Mouse (Mus musculus) liver, embryonic 14.5 days (tissue): ENCODE results near the gene Zbtb16. TPM values are rescaled to one million over a fixed set of nuclear protein-coding genes. Genes with fewer than 3 reads are reported as not detected.

Source experiments
- ATAC-seq: fragments of 200-750 bp; cut with Nextera tagmentation; 2 replicates; pipeline ENCODE4 v1.8.0; 2017; ENCODE audit warnings: moderate number of reproducible peaks, mild to moderate bottlenecking, moderate library complexity; ENCODE audit not compliant: insufficient read depth
- DNase-seq, 3 experiments: peaks; one replicate each; pipeline ENCODE4 v3.0.0-alpha.2; 2012 to 2013; ENCODE audit warnings: low read depth in 3 of 3, low spot score in 3 of 3
- H3K27ac ChIP-seq: fragments of 300-500 bp; sonication (generic); 2 replicates; pipeline ENCODE4 v1.5.1; 2014; ENCODE audit warnings: moderate library complexity, mild to moderate bottlenecking, control low read depth, inconsistent platforms
- H3K27me3 ChIP-seq: fragments of 300-500 bp; sonication (generic); 2 replicates; pipeline ENCODE4 v1.6.1; 2014; ENCODE audit warnings: mild to moderate bottlenecking, low read length, moderate library complexity; ENCODE audit not compliant: control insufficient read depth, insufficient read depth
- H3K36me3 ChIP-seq: fragments of 300-500 bp; sonication (generic); replicated peaks from 2 replicates; pipeline ENCODE4 v1.6.1; 2014; ENCODE audit warnings: low read depth; ENCODE audit not compliant: control insufficient read depth, insufficient read depth
- H3K4me1 ChIP-seq, 2 experiments: fragments of 200-500 bp in 1 of 2; fragments of 300-500 bp in 1 of 2; sonication (generic) in 1 of 2; replicated peaks; 2 replicates each; pipeline ENCODE4 v1.6.1; 2012 to 2014; ENCODE audit warnings: antibody characterized with exemption in 1 of 2, inconsistent platforms in 1 of 2, low read length in 1 of 2; ENCODE audit not compliant: control insufficient read depth in 2 of 2, insufficient read depth in 2 of 2
- H3K4me2 ChIP-seq: fragments of 300-500 bp; sonication (generic); 2 replicates; pipeline ENCODE4 v1.6.1; 2014; ENCODE audit warnings: low read depth, mild to moderate bottlenecking, control low read depth, moderate library complexity
- H3K4me3 ChIP-seq, 2 experiments: fragments of 200-500 bp in 1 of 2; fragments of 300-500 bp in 1 of 2; sonication (generic) in 1 of 2; 2 replicates each; pipeline ENCODE4 v1.5.1; 2012 to 2014; ENCODE audit warnings: low read depth in 2 of 2, low read length in 2 of 2, mild to moderate bottlenecking in 2 of 2, control low read depth in 1 of 2, inconsistent platforms in 1 of 2, moderate library complexity in 1 of 2; ENCODE audit not compliant: insufficient read depth in 1 of 2
- H3K9ac ChIP-seq: fragments of 300-500 bp; sonication (generic); replicated peaks from 2 replicates; pipeline ENCODE4 v1.6.1; 2014; ENCODE audit warnings: mild to moderate bottlenecking, control low read depth, moderate library complexity
- H3K9me3 ChIP-seq: fragments of 300-500 bp; sonication (generic); 2 replicates; pipeline ENCODE4 v1.6.1; 2016; ENCODE audit warnings: low read length, mixed read lengths; ENCODE audit not compliant: control insufficient read depth
- CTCF ChIP-seq: IDR thresholded peaks from 2 replicates; pipeline ENCODE4 v1.5.1; 2016; ENCODE audit warnings: antibody characterized with exemption, low read depth, control low read depth
- EP300 ChIP-seq: IDR thresholded peaks from 2 replicates; pipeline ENCODE4 v1.6.1; 2016; ENCODE audit warnings: antibody characterized with exemption, low read depth
- WGBS: fragments of 180-500 bp; shearing (Covaris S2); extraction: QIAGEN DNeasy Blood & Tissue Kit; methylation state at CpG from one replicate; pipeline ENCODE4 v1.1.7; 2014; ENCODE audit not compliant: insufficient replicate concordance; 5-methylcytosine and 5-hydroxymethylcytosine counted together
- polyA plus RNA-seq, 2 experiments: library from polyadenylated mRNA; depleted of rRNA in 1 of 2; stranded (reverse) in 1 of 2; unstranded in 1 of 2; fragments of >200 nt; fragmentation: Nextera tagmentation in 1 of 2; extraction: Ambion mirVana in 1 of 2; gene quantifications; 2 replicates each; pipeline versions ENCODE4 v1.2.1 to v1.2.3; 2012 to 2014

Gene Zbtb16
- polyA plus RNA-seq, 2 experiments: 0.26 to 0.30 TPM

DNA sequence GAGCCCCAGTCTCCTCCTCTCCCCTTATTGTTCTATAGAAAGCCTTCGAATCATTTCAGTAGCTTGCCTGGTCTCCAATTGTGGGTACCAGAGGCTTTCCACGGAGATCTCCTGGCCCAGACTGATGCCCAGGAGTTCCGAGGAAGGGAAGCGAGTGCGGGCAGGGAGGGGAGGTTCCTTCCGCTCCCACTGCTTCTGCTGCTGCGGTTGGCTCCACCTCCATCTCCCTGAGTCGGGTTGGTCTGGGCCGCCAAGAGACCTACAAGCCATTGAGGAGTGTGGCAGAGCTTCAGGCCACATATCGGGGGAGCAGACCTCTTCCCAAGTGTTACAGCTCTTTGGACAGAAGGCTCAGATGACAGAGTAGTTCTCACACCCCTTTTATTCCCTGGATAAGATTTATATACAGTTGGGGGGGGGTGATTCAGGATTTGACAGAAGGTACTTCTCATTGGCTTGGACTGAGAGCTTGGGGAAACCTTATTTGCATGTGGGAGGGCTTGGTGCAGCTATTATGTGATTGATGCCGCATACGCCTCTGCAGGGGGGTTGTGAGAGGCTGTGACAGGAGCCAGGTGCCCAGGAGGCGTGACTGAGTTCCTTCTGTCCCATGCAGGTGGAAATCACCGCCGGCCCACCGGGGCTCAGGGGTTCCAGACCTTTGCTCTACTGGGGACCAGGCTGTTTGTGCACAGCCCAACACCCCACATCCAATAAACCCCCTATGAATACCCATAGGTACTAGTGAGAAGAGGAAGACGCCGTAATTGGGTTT is 200.3 kb downstream of the Zbtb16 start:
- ATAC-seq (no peak), DNase-seq (no peak)
- 25% methylated on average over 18 of the region's 18 CpGs for WGBS
- H3K27me3 ChIP-seq: no peaks in the 10 kb centered on the region
- H3K4me3 ChIP-seq: no peak overlapping the region
- no peak overlapping the region for H3K4me2 ChIP-seq
- H3K9me3 ChIP-seq: no peaks in the 10 kb centered on the region
- H3K4me1 ChIP-seq: no peaks in the 10 kb centered on the region
- no peaks in the 10 kb centered on the region for H3K36me3 ChIP-seq
- no peak overlapping the region for H3K9ac ChIP-seq
- TF ChIP-seq EP300 (no peak), CTCF (no peak)
- no peak overlapping the region for H3K27ac ChIP-seq

DNA sequence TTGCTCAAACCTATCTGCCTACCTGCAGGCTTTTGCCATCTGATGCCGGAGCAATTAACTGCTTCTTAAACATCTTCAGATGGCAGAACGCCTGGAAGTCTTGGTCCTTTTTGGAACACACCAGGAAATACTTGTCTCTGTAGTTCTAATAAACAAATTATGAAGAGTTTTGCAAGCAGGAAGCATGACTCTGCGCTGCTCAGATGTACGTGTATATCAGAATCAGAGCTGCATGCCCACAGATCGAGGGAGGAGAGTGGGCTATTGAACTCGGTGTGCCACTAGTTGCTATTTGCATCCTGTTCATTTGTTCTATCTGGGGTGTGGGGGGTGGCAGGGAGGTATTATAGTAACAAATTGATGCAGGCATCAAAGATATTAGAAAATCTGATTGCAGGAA is 202.9 kb downstream of the Zbtb16 start:
- H3K27ac ChIP-seq: no peak overlapping the region
- no peak for ATAC-seq

DNA sequence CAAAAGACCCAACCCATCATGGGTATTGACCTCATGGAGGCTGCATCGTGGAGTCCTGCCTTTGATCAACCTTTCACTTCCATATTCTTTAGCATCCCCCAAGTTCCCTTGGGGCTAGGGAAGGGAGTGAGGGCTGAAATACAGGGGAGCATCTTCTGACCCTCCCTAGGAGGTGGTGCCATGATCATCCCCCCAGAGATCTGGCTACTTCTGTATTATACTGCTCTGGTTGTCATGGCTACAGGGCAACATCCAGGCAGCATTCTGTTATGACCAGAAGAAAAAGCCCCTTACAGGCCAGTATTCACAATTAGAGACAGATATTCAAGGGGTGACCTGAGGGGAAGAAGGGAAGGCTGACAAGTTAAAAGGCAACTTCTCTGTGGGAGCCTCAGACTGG is 216.8 kb downstream of the Zbtb16 start:
- Histone ChIP-seq H3K27me3 (no peaks in the 10 kb centered on the region), H3K9ac (no peak overlapping the region), H3K36me3 (no peaks in the 10 kb centered on the region), H3K4me1 (0 out of 4 replicates have a peak, but pooled peaks cover 0 to 2% of the 10 kb centered on the region in 2 experiments), H3K4me2 (no peak overlapping the region), H3K4me3 (no peak overlapping the region), H3K9me3 (no peaks in the 10 kb centered on the region), H3K27ac (no peak overlapping the region)
- no peak for TF ChIP-seq EP300
- TF ChIP-seq CTCF: no peak
- WGBS: 64% methylated on average over 1 of the region's 1 CpGs
- no peak for ATAC-seq
- DNase-seq: no peak

More for the DNA sequence above, 202.9 kb downstream of the Zbtb16 start:
- no peak overlapping the region for H3K9ac ChIP-seq
- TF ChIP-seq CTCF: no peak
- TF ChIP-seq EP300: no peak
- no peaks in the 10 kb centered on the region for H3K27me3 ChIP-seq
- no peak overlapping the region for H3K4me3 ChIP-seq
- H3K36me3 ChIP-seq: no peaks in the 10 kb centered on the region
- H3K9me3 ChIP-seq: no peaks in the 10 kb centered on the region
- no peak for DNase-seq
- WGBS: 60% methylated on average over 6 of the region's 6 CpGs
- no peaks in the 10 kb centered on the region for H3K4me1 ChIP-seq
- no peak overlapping the region for H3K4me2 ChIP-seq

DNA sequence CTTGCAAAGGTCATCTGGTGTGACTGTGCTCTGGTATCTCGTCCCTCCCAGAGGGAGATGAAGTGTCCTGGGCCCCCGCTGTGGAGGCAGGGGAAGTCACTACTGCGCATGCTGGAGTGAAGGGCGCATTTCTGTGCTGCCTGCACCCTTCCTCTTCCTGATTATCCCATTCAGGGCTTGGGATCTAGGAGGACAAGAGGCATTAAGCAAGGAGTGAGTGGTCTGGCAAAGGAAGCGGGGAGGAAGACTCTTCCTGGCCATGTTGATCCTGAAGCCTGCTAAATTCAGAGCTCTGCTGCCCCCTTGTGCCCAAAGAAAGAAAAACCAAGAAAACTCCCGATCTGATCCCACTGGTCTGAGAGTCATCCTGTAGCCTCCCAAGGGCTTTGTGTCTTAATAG is 217.4 kb downstream of the Zbtb16 start:
- Histone ChIP-seq H3K9me3 (no peaks in the 10 kb centered on the region), H3K4me1 (0 out of 4 replicates have a peak, but pooled peaks cover 0 to 2% of the 10 kb centered on the region in 2 experiments), H3K9ac (no peak overlapping the region), H3K36me3 (no peaks in the 10 kb centered on the region), H3K27me3 (no peaks in the 10 kb centered on the region), H3K4me2 (no peak overlapping the region), H3K27ac (no peak overlapping the region), H3K4me3 (no peak overlapping the region)
- WGBS: 17% methylated on average over 6 of the region's 6 CpGs
- DNase-seq (peak; percentile 18 to 41 (median 22)), ATAC-seq (no peak)
- TF ChIP-seq CTCF (peak; percentile 66), EP300 (no peak)

DNA sequence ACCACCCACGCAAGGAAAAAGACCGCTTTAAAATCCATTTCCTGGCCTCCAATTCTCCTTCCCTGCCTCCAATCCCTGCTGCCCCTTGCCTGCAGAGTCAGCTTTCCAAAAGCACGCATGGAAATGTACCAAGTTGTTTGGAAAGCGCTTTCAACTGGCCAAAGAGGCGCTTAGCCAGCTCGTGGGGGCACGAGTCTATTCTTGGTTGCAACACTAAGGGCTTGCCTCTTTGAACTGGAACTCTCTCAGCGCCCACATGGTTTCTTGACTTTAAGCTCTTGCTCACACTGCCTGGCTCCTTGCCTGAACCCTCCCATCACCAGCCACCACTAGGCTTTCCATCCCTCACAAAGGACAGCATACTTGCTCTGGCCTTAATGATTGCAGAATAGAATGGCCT is 217.9 kb downstream of the Zbtb16 start:
- TF ChIP-seq EP300 (no peak), CTCF (no peak)
- Histone ChIP-seq H3K36me3 (no peaks in the 10 kb centered on the region), H3K9me3 (no peaks in the 10 kb centered on the region), H3K4me3 (no peak overlapping the region), H3K4me1 (0 out of 4 replicates have a peak, but pooled peaks cover 0 to 2% of the 10 kb centered on the region in 2 experiments), H3K27ac (no peak overlapping the region), H3K4me2 (no peak overlapping the region), H3K9ac (no peak overlapping the region), H3K27me3 (no peaks in the 10 kb centered on the region)
- DNase-seq (no peak), ATAC-seq (no peak)
- 61% methylated on average over 8 of the region's 8 CpGs for whole genome bisulfite sequencing
